Mouse (Mus musculus) heart, embryonic 12.5 days (tissue): ENCODE data around the gene Ddost. TPM values are rescaled to one million over a fixed set of nuclear protein-coding genes. Genes with fewer than 3 reads are reported as not detected.
A peak's percentile ranks its signal among the peaks of the same experiment; 100 is the strongest.

Experiments
- ATAC-seq: fragments of 200-750 bp; cut with Nextera tagmentation; 2 replicates; pipeline ENCODE4 v1.8.0; 2017; ENCODE audit warnings: moderate TSS enrichment, moderate library complexity; ENCODE audit not compliant: insufficient number of reproducible peaks, low FRiP score
- H3K27ac ChIP-seq: fragments of 300-500 bp; sonication (generic); 2 replicates; pipeline ENCODE4 v1.5.1; 2016; ENCODE audit warnings: mild to moderate bottlenecking, moderate library complexity; ENCODE audit not compliant: poor library complexity, severe bottlenecking
- H3K27me3 ChIP-seq: fragments of 300-500 bp; sonication (generic); replicated peaks from 2 replicates; pipeline ENCODE4 v1.6.1; 2016; ENCODE audit warnings: mild to moderate bottlenecking, moderate library complexity
- H3K36me3 ChIP-seq: fragments of 300-500 bp; sonication (generic); 2 replicates; pipeline ENCODE4 v1.6.1; 2016; ENCODE audit warnings: mild to moderate bottlenecking, moderate library complexity
- H3K4me1 ChIP-seq: fragments of 300-500 bp; sonication (generic); replicated peaks from 2 replicates; pipeline ENCODE4 v1.6.1; 2016; ENCODE audit warnings: mild to moderate bottlenecking
- H3K4me2 ChIP-seq: fragments of 300-500 bp; sonication (generic); 2 replicates; pipeline ENCODE4 v1.6.1; 2016; ENCODE audit warnings: mild to moderate bottlenecking, moderate library complexity
- H3K4me3 ChIP-seq: fragments of 300-500 bp; sonication (generic); 2 replicates; pipeline ENCODE4 v1.5.1; 2016; ENCODE audit warnings: mild to moderate bottlenecking
- H3K9ac ChIP-seq: fragments of 300-500 bp; sonication (generic); 2 replicates; pipeline ENCODE4 v1.6.1; 2016; ENCODE audit warnings: mild to moderate bottlenecking, moderate library complexity
- H3K9me3 ChIP-seq: fragments of 300-500 bp; sonication (generic); replicated peaks from 2 replicates; pipeline ENCODE4 v1.6.1; 2016; ENCODE audit warnings: mild to moderate bottlenecking, moderate library complexity
- WGBS: fragments of 180-500 bp; shearing (Covaris S2); methylation state at CpG from one replicate; pipeline ENCODE4 v1.1.7; 2016; 5-methylcytosine and 5-hydroxymethylcytosine counted together
- polyA plus RNA-seq: library from polyadenylated mRNA; unstranded; fragments of >200 nt; fragmentation: Nextera tagmentation; extraction: Ambion mirVana; gene quantifications from 2 replicates; pipeline ENCODE4 v1.2.1, GENCODE M21; 2016

Ddost gene
- polyA plus RNA-seq, 1 experiment from 2014 or later, result 318 TPM

- no peak for ATAC-seq
- Histone ChIP-seq H3K36me3 (peaks cover 97% of the 10 kb centered on the region), H3K4me3 (no peak overlapping the region), H3K27ac (no peak overlapping the region), H3K27me3 (no peaks in the 10 kb centered on the region), H3K4me1 (no peaks in the 10 kb centered on the region), H3K9ac (no peak overlapping the region), H3K4me2 (no peak overlapping the region), H3K9me3 (no peaks in the 10 kb centered on the region)
- 96% methylated on average over 3 of the region's 3 CpGs for WGBS
Observed at GRCm38 (mm10) chr4:138312105-138312504, 7.6 kb downstream of the Ddost start.

- no peak overlapping the region for H3K9ac ChIP-seq
- ATAC-seq, result no peak
- WGBS, result 90% methylated on average over 11 of the region's 11 CpGs
- no peaks in the 10 kb centered on the region for H3K9me3 ChIP-seq
- no peaks in the 10 kb centered on the region for H3K4me1 ChIP-seq
- H3K36me3 ChIP-seq, result peaks cover 95% of the 10 kb centered on the region
- no peak overlapping the region for H3K4me3 ChIP-seq
- H3K4me2 ChIP-seq, result no peak overlapping the region
- H3K27ac ChIP-seq, result no peak overlapping the region
- H3K27me3 ChIP-seq, result no peaks in the 10 kb centered on the region
Observed at GRCm38 (mm10) chr4:138313021-138313420, 8.5 kb downstream of the Ddost start.

- no peak overlapping the region for H3K27ac ChIP-seq
- H3K27me3 ChIP-seq, result no peaks in the 10 kb centered on the region
- no peak for ATAC-seq
- no peak overlapping the region for H3K4me2 ChIP-seq
- H3K36me3 ChIP-seq, result peaks cover 87% of the 10 kb centered on the region
- 86% methylated on average over 4 of the region's 4 CpGs for WGBS
- H3K4me1 ChIP-seq, result no peaks in the 10 kb centered on the region
- H3K9me3 ChIP-seq, result no peaks in the 10 kb centered on the region
- H3K4me3 ChIP-seq, result no peak overlapping the region
- H3K9ac ChIP-seq, result no peak overlapping the region
Observed at GRCm38 (mm10) chr4:138313795-138314194, 9.3 kb downstream of the Ddost start.

- Histone ChIP-seq H3K4me2 (no peak overlapping the region), H3K4me1 (peaks cover 2% of the 10 kb centered on the region), H3K27ac (no peak overlapping the region), H3K36me3 (peaks cover 79% of the 10 kb centered on the region), H3K4me3 (no peak overlapping the region), H3K27me3 (no peaks in the 10 kb centered on the region), H3K9me3 (no peaks in the 10 kb centered on the region), H3K9ac (no peak overlapping the region)
- no peak for ATAC-seq
- WGBS, result 71% methylated on average over 9 of the region's 9 CpGs
Observed at GRCm38 (mm10) chr4:138315781-138316180, 11.3 kb downstream of the Ddost start.

GRCm38 (mm10) chr4:138316369-138316768 is 11.8 kb downstream of the Ddost start:
- H3K4me2 ChIP-seq, result no peak overlapping the region
- no peaks in the 10 kb centered on the region for H3K9me3 ChIP-seq
- H3K9ac ChIP-seq, result no peak overlapping the region
- H3K4me1 ChIP-seq, result peaks cover 8% of the 10 kb centered on the region
- no peaks in the 10 kb centered on the region for H3K27me3 ChIP-seq
- no peak for ATAC-seq
- peaks cover 73% of the 10 kb centered on the region for H3K36me3 ChIP-seq
- 84% methylated on average over 6 of the region's 6 CpGs for WGBS
- no peak overlapping the region for H3K4me3 ChIP-seq
- no peak overlapping the region for H3K27ac ChIP-seq

GRCm38 (mm10) chr4:138318509-138319266 is 14.2 kb downstream of the Ddost start:
- Histone ChIP-seq H3K36me3 (peaks cover 50% of the 10 kb centered on the region), H3K4me1 (peaks cover 29% of the 10 kb centered on the region), H3K9ac (no peak overlapping the region), H3K9me3 (no peaks in the 10 kb centered on the region), H3K27ac (no peak overlapping the region), H3K4me2 (no peak overlapping the region), H3K27me3 (no peaks in the 10 kb centered on the region), H3K4me3 (no peak overlapping the region)
- no peak for ATAC-seq
- WGBS, result 49% methylated on average over 6 of the region's 6 CpGs

GRCm38 (mm10) chr4:138319508-138319907 is 15.0 kb downstream of the Ddost start:
- Histone ChIP-seq H3K27me3 (no peaks in the 10 kb centered on the region), H3K9me3 (no peaks in the 10 kb centered on the region), H3K36me3 (peaks cover 41% of the 10 kb centered on the region), H3K4me3 (no peak overlapping the region), H3K9ac (no peak overlapping the region), H3K27ac (no peak overlapping the region), H3K4me1 (peaks cover 36% of the 10 kb centered on the region), H3K4me2 (no peak overlapping the region)
- WGBS, result 32% methylated on average over 10 of the region's 10 CpGs
- no peak for ATAC-seq

- no peak for ATAC-seq
- Histone ChIP-seq H3K27ac (no peak overlapping the region), H3K4me3 (no peak overlapping the region), H3K36me3 (peaks cover 30% of the 10 kb centered on the region), H3K4me1 (peaks cover 40% of the 10 kb centered on the region), H3K9me3 (no peaks in the 10 kb centered on the region), H3K4me2 (no peak overlapping the region), H3K27me3 (no peaks in the 10 kb centered on the region), H3K9ac (0 out of 2 replicates have a peak overlapping the region, but pooled peaks have one; percentile 8)
- WGBS, result 61% methylated on average over 11 of the region's 11 CpGs
Observed at GRCm38 (mm10) chr4:138320711-138321110, 16.2 kb downstream of the Ddost start.

GRCm38 (mm10) chr4:138321488-138321887 is 17.0 kb downstream of the Ddost start:
- Histone ChIP-seq H3K9me3 (no peaks in the 10 kb centered on the region), H3K4me3 (no peak overlapping the region), H3K9ac (no peak overlapping the region), H3K4me2 (no peak overlapping the region), H3K4me1 (peaks cover 42% of the 10 kb centered on the region), H3K36me3 (peaks cover 23% of the 10 kb centered on the region), H3K27me3 (no peaks in the 10 kb centered on the region), H3K27ac (no peak overlapping the region)
- no peak for ATAC-seq
- 77% methylated on average over 7 of the region's 7 CpGs for WGBS

- peaks cover 44% of the 10 kb centered on the region for H3K4me1 ChIP-seq
- H3K36me3 ChIP-seq, result peaks cover 11% of the 10 kb centered on the region; the same call in 1 of the 2 replicates
- 63% methylated on average over 4 of the region's 4 CpGs for WGBS
- peak overlapping the region; percentile 98 for H3K27ac ChIP-seq
- H3K9ac ChIP-seq, result no peak overlapping the region
- no peaks in the 10 kb centered on the region for H3K9me3 ChIP-seq
- H3K4me3 ChIP-seq, result no peak overlapping the region
- no peaks in the 10 kb centered on the region for H3K27me3 ChIP-seq
- H3K4me2 ChIP-seq, result no peak overlapping the region
- no peak for ATAC-seq
Observed at GRCm38 (mm10) chr4:138322692-138323091, 18.2 kb downstream of the Ddost start.

GRCm38 (mm10) chr4:138323753-138324152 is 19.2 kb downstream of the Ddost start:
- H3K9ac ChIP-seq, result 0 out of 2 replicates have a peak overlapping the region, but pooled peaks have one; percentile 35
- peak overlapping the region; percentile 98 for H3K27ac ChIP-seq
- H3K4me3 ChIP-seq, result no peak overlapping the region
- no peak for ATAC-seq
- peaks cover 47% of the 10 kb centered on the region for H3K4me1 ChIP-seq
- H3K27me3 ChIP-seq, result no peaks in the 10 kb centered on the region
- no peaks in the 10 kb centered on the region for H3K9me3 ChIP-seq
- H3K4me2 ChIP-seq, result peak overlapping the region; percentile 42
- H3K36me3 ChIP-seq, result peaks cover 10% of the 10 kb centered on the region; the same call in 1 of the 2 replicates
- 44% methylated on average over 4 of the region's 4 CpGs for WGBS
